Mouse (Mus musculus): ENCODE results near the gene Hist1h2ae.
A peak's percentile ranks its signal among the peaks of the same experiment; 100 is the strongest.
"Not testable (repeated sequence)": the region's sequence is repeated elsewhere in the genome, so short reads cannot be mapped to it uniquely, and the experiment has no call there.

Gene Hist1h2ae

DNA sequence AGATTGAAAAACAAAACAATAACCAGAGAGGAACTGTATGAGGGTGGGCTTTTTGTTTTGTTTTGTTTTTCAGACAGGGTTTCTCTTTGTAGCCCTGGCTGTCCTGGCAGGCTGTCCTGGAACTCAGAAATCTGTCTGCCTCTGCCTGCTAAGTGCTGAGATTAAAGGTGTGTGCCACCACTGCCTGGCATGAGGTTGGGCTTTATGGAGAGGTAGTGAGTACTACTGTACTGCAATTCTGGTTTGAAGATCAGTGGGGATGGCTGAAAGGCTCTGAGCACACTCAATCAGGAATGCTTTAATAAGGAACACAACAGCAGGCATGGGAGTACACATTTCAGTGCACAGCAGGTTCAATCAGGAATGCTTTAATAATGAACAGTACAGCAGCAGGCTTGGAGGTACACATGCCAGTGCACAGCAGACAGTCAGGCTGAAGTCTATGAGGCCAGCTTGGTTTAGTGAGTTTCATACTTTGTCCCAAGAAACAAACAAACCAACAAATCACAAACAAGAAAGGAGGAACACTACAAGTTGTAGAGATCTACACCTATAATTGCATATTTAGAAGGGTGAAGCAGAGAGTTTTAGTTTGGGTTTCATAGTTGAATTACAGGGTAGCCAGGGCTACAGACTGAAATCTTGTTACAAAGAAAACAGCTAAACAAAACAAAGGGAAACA, 12.5 kb upstream of the Hist1h2ae start:
- DNase-seq (ENCODE audit: low read depth, low spot score): no peak

DNA sequence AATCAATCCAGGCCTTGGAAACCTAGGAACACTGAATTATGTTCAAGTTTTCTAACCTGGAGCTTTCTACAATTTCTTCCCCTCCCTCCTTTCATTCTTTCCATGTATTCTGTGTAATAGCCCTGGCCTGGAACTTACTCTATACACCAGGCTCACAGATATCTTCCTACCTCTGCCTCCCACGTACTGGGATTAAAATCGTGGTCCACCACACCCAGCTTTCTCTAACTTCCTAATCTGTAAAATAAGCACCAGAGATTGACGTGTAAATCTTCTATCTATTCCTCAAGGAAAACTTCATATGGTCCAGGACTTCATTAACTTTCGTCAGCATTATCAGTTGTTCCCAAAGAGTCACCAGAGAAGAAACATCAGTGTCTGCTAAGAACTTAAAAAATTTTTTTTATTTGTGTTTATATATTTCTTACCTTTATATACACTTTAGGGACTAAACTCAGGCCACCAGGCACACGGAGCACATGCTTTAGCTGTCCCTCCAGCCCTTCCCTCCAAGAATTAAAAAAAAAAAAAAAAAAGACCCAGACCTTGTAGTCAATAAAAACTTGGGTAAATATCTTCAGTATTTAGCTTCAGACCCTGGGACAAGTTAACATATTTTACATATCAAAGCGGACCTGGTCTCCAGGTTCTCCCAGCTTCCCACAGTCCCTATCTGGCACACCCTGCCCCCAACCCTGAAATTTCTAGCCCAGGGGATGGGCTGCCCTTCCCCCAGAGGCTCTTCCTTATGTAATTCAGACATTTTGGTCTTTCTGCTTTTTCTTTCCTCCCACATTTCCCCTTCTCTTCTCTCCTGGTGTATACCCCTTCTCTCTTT, 11.4 kb upstream of the Hist1h2ae start:
- no peak for DNase-seq (ENCODE audit: low read depth, low spot score)

DNA sequence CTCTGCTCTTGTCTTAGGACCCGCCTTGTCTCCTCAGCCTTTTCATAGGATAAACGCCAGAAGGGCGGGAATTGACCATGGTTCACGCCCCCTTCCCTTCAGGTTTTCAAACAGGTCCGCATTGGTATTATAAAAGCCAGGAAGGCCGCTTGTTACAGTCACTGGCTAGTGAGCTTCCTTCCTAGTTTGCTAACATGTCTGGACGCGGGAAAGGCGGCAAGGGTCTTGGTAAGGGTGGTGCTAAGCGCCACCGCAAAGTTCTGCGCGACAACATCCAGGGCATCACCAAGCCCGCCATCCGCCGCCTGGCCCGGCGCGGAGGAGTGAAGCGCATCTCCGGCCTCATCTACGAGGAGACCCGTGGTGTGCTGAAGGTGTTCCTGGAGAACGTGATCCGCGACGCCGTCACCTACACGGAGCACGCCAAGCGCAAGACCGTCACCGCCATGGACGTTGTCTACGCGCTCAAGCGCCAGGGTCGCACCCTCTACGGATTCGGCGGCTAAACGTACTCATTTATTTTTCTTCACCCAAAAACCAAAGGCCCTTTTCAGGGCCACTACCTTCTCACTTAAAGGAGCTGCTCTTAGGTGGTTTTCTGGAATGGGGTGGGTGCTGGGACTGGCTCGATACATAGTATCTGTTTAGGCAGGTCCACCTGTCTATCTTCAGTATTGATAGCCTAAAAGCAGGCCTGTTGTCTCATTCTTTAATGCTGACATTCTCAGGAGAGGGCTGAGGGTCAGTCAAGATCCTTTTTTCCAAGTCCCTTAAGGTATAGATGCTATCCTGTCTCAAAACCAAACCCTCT, 10.6 kb upstream of the Hist1h2ae start, which contains the start of gene Hist1h4d:
Gene Hist1h4d (plus strand): TSS at position 191 of the 811 bp plus-strand sequence.
- peak; percentile 96 for DNase-seq (ENCODE audit: low read depth, low spot score)

DNA sequence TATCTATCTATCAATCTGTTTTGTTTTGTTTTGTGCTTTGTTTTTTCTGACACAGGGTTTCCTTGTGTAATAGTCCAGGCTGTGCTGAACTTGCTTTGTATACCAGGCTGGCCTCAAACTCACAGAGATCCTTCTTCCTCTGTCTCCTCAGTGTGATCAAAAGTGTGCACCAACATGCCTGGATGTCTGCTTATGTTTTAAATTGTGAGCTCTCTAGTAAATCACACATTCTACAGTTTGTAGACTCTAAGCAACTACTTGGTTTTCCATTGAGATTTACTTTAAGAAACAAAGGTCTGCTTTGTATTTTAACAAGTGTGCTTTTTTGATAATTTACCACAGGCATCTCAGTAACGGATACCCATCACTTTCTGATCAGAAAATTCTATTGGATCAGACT, 6.8 kb upstream of the Hist1h2ae start:
- DNase-seq (ENCODE audit: low read depth, low spot score): no peak

DNA sequence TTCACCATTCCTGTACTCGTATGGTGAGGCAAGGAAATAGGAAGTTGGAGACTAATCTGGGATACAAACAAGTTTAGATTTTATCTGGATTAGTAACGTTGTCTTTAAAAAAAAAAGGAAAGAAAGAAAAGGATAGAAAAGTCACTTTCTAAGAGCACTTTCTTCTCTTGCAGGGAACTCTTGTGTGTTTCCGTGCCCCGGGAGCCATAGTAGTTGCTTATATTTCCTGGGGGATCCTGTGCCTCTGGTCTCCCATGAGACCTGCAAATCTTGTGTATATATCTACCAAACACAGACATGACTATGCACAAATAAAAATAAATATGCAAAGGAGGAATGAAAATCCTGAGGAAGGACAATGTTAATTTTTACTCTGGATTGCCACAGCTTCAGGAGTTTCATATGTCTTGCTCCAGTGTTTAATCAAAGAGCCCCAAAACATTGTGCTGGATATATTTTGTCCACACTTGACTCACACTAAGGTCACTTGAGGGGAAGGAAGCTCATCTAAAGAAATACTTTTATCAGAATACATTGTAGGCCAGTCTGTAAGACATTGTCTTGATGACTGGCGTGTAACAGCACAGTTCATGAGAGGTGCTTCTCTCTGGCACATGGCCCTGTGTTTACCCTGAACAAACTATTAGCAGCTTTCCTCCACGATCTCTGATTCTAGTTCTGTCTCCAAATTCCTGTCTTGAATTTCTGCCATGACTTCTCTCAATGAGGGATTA, 6.1 kb upstream of the Hist1h2ae start:
- DNase-seq (ENCODE audit: low read depth, low spot score): no peak

DNA sequence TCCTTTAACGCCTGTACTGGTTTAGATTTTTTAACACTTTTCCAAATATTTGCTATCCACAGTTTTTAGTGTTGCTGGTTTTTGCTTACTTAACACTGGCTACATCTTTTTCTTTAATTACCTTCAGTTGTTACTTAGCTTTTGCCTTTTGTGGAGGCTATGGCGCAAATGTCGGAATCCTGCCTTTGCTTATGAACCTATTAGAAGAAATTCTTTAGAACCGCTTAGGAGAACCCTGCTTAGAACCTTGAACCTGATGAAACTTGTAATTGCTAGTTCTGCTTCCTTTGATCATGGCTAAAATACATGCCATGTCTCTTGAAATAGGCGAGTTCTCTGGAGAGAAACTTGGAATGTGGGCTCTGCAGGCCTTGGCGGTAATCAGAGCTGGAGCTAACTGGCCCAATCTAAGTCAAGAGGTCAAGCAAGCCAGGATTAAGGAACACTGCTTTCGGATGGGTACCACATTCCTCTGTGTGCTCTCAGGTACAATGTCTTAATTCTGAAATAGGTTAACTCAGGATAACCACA, 5.4 kb upstream of the Hist1h2ae start:
- no peak for DNase-seq (ENCODE audit: low read depth, low spot score)

DNA sequence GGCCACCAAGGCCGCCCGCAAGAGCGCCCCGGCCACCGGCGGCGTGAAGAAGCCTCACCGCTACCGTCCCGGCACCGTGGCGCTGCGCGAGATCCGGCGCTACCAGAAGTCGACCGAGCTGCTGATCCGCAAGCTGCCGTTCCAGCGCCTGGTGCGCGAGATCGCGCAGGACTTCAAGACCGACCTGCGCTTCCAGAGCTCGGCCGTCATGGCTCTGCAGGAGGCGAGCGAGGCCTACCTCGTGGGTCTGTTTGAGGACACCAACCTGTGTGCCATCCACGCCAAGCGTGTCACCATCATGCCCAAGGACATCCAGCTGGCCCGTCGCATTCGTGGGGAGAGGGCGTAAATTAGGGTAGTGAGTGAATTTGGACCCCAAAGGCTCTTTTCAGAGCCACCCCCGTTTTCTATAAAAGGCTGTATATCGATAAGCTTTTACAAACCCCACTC, 4.9 kb upstream of the Hist1h2ae start:
- DNase-seq (ENCODE audit: low read depth, low spot score): not testable (repeated sequence)

DNA sequence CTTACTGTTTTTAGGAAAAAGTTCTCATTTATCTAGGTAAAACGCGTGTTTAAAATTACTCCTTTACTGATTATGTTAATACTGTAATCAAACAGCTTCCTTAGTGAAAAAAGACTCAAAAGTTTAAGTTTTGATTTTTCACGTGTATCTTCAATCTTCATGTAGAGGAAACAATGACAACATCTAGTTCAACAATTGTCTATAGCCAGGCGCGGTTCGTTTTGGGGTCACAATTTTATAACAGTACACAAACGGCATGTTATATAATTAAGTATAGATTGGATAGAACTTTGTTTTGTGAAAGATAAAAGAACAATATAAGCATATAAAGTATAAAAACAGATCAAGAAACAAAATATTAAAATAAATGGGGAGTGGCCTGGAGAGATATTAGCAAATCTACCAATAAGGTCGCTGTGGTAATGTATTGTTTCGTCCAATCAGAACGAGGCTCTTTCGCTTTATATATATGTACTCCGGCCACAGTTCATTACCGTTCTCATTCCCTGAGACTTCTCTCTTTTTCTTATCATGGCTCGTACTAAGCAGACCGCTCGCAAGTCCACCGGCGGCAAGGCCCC, 4.3 kb upstream of the Hist1h2ae start, which contains the start of gene Hist1h3d:
Gene Hist1h3d (plus strand): TSS at position 493 of the 581 bp plus-strand sequence.
- peak; percentile 87 for DNase-seq (ENCODE audit: low read depth, low spot score)

DNA sequence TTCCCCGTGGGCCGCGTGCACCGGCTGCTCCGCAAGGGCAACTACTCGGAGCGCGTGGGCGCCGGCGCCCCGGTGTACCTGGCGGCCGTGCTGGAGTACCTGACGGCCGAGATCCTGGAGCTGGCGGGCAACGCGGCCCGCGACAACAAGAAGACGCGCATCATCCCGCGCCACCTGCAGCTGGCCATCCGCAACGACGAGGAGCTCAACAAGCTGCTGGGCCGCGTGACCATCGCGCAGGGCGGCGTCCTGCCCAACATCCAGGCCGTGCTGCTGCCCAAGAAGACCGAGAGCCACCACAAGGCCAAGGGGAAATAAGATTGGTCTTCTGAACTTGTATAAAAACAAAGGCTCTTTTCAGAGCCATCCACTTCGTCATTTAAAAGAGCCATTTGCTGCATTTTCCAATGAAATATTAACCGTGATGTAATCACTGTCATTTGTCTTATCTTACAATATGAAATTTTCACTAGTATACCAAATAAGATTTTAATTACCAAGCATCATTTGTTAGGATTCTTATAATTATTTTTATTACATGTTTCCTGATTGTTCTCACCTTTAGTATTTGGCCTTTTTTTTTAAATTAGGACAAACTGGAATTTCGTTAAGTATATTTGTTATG, 3.6 kb upstream of the Hist1h2ae start:
- not testable (repeated sequence) for DNase-seq (ENCODE audit: low read depth, low spot score)

DNA sequence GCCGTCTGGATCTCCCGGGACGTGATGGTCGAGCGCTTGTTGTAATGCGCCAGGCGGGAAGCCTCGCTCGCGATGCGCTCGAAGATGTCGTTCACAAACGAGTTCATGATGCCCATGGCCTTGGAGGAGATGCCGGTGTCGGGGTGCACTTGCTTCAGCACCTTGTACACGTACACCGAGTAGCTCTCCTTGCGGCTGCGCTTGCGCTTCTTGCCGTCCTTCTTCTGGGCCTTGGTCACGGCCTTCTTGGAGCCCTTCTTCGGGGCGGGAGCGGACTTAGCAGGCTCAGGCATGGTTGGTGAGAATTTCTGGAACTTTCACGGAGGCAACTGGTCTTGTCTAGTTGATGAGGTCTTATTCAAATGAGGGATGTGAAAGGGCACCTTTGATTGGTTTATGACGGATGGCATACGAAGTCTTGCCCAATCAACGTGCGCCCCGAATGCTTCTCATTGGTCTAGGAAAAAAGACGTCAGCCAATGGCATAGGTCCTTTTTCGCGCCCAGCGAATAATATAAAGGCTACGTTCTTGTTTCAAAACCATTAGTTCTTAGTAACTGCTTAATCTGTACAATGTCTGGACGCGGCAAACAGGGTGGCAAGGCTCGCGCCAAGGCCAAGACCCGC, 3.0 kb upstream of the Hist1h2ae start, which contains the start of the genes Hist1h2bf and Hist1h2ad:
Gene Hist1h2bf (minus strand): TSS at position 299 of the 627 bp plus-strand sequence.
Gene Hist1h2ad (plus strand): TSS at position 484 of the 627 bp plus-strand sequence.
- DNase-seq (ENCODE audit: low read depth, low spot score): peak; percentile 97

DNA sequence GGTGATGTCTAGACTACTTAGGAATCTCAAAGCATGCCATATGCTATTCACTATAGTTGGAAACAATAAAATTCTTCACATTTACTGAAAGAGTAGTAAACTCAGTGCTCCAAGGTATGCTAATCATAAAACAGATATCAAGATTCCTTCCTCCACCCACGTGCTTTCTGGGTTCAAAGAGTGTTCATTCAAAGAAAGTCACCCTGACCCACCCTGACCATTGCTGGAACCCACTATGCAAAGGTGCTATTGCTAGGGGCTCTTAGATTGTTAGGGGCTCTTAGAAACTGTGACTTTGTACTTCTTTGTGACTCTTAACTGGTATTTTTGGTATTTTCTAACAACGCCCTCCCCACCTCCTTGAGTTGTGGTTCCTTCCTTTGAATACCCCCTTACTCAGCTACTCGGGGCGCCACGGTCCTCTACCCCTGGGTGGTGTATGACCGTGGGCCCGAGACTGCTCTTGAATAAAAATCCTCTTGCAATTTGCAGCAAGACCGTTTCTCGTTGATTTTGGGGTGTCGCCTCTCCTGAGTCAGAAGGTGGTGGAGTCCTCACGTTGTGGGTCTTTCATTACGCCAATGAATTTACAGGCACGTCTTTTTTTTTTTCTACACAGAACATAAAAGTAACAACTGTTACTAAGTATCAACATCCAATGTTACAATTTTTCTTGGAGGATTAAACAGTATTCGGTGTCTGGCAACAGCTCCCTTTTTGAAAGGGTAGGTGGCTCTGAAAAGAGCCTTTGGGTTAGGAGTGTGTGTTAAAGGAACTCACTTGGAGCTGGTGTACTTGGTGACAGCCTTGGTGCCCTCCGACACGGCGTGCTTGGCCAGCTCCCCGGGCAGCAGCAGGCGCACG, 2.2 kb upstream of the Hist1h2ae start:
- not testable (repeated sequence) for DNase-seq (ENCODE audit: low read depth, low spot score)

DNA sequence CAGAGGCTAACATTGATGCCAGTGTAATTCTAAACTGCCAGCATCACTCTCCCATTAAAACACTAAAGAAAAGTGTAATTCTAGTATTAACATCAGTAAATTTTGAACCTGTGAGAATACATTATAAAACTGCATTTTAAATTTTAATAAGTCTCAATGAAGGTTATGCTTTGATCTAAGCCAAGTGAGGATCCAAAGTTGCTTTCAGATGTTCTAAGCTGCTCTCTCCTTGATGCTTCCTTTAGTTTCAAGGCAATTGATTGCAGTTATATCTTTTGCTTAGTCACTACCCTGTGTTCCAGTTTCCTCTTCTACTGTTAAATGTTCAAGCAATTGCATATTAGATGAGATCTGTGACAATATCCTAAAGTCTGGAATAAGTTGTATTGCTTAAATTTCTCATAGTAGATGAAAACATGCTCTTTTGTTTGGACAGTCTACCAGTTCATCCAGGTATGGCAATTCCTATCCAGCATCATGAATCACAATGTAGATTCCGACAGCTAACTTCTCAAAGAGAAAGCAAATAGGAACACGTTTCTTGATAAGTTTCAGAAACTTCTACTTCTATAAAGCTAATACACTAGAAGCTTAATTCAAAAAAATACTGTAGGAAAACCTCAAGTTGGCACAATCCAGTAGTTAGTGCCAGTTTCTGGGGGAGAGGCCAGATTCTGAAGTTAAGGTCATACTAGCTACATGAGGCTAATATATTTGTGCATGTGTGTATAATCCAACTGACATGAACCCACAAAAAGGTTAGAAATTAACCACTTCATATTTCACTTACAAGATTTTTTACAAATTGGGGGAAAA, 1.4 kb upstream of the Hist1h2ae start:
- DNase-seq (ENCODE audit: low read depth, low spot score): no peak

DNA sequence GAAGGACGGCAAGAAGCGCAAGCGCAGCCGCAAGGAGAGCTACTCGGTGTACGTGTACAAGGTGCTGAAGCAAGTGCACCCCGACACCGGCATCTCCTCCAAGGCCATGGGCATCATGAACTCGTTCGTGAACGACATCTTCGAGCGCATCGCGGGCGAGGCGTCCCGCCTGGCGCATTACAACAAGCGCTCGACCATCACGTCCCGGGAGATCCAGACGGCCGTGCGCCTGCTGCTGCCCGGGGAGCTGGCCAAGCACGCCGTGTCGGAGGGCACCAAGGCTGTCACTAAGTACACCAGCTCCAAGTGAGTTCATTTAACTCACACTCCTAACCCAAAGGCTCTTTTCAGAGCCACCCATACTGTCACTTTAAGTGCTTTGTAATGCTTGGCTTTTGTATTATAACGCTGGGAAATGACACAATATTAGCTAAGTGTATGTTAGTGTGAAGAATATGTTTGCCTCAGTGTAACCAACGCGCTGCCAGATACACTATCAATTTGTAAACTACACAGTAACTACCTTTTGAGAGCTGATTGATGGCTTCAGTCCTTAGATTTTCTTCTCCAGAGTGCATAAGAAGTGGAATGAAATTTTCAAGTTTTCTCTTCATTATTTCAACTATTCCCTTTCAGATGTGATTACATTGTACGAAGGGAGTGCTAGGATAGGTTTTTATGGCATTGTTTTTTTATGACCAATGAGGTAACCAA, 641 bp upstream of the Hist1h2ae start:
- not testable (repeated sequence) for DNase-seq (ENCODE audit: low read depth, low spot score)

DNA sequence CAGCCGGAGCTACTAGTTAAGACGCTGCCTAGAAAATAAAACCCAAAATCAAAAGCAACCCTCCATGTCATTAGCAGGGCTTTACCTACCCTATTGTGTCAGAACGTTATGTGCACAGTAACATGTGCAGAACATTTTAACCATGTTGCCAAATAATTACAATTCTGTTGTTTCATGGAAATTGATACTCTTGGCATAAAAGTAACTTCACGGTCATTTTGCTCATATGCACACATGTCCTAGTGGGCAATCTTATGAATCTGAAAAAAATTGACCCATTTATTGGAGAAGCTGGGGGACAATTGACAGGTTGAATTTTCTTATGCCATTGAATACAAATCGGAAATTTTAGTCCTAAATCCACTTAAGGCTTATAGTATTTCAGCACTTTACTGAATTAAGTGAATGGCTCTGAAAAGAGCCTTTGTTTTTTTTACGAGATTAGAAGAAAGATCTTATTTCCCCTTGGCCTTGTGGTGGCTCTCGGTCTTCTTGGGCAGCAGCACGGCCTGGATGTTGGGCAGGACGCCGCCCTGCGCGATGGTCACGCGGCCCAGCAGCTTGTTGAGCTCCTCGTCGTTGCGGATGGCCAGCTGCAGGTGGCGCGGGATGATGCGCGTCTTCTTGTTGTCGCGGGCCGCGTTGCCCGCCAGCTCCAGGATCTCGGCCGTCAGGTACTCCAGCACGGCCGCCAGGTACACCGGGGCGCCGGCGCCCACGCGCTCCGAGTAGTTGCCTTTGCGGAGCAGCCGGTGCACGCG, 579 bp downstream of the Hist1h2ae start:
- not testable (repeated sequence) for DNase-seq (ENCODE audit: low read depth, low spot score)

DNA sequence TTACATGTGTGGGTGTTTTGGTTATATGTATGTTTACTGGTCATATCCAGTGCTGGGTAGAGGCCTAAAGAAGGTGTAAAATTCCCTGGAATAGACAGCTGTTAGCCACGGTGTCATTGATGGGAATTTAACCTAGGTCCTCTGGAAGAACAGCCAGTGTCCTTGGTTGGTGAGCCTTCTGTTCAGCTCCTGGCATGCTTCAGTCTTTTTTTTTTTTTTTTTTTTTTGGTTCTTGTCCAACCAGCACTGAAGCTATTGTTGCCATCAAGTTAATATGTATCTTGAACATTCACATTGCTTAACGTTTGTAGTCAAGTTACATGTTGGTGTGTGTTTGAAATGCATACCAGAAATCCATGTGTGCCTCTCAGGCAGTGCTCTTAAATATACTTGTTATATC, 6.5 kb downstream of the Hist1h2ae start:
- no peak for DNase-seq (ENCODE audit: low read depth, low spot score)
